Mouse (Mus musculus): ENCODE measurements around the gene Dmpk. TPM values are rescaled to one million over a fixed set of nuclear protein-coding genes. Genes with fewer than 3 reads are reported as not detected.
A peak's percentile ranks its signal among the peaks of the same experiment; 100 is the strongest.
"Not testable (repeated sequence)": the region's sequence is repeated elsewhere in the genome, so short reads cannot be mapped to it uniquely, and the experiment has no call there.

Gene Dmpk
- total and polyA plus RNA-seq, 2 experiments from 2014 or later = 5.1 to 32.1 TPM

GRCm38 (mm10) chr7:19071024-19071423 lies 12.6 kb upstream of the Dmpk start:
- not testable (repeated sequence) for H3K27me3 ChIP-seq (ENCODE audit: insufficient read depth, low read length); H3K9ac ChIP-seq (replicated peaks; ENCODE audit: low read length, poor library complexity, severe bottlenecking); H3K4me1 ChIP-seq (ENCODE audit: insufficient read depth, low read length); H3K36me3 ChIP-seq (ENCODE audit: insufficient read depth, low read length); H3K4me2 ChIP-seq (ENCODE audit: low read depth, low read length, poor library complexity, severe bottlenecking); H3K4me3 ChIP-seq (ENCODE audit: low read depth, low read length); H3K27ac ChIP-seq (ENCODE audit: low read depth, low read length); H3K9me3 ChIP-seq (ENCODE audit: low read length); ATAC-seq (ENCODE audit: low FRiP score); DNase-seq (ENCODE audit: low spot score)
- 58% methylated on average over 3 of the region's 3 CpGs for WGBS
- peak; percentile 26; the same call in 1 of the 2 replicates for TF ChIP-seq CTCF (IDR thresholded peaks at IDR 0.05)

GRCm38 (mm10) chr7:19073504-19073903 lies 10.1 kb upstream of the Dmpk start:
- WGBS = 81% methylated on average over 9 of the region's 9 CpGs
- Histone ChIP-seq H3K27ac (ENCODE audit: low read depth, low read length) (no peak overlapping the region), H3K9ac (replicated peaks; ENCODE audit: low read length, poor library complexity, severe bottlenecking) (no peak overlapping the region), H3K4me2 (ENCODE audit: low read depth, low read length, poor library complexity, severe bottlenecking) (no peak overlapping the region), H3K4me3 (ENCODE audit: low read depth, low read length) (no peak overlapping the region), H3K27me3 (ENCODE audit: insufficient read depth, low read length) (no peaks in the 10 kb centered on the region), H3K36me3 (ENCODE audit: insufficient read depth, low read length) (peaks cover 3% of the 10 kb centered on the region; the same call in 1 of the 2 replicates), H3K9me3 (ENCODE audit: low read length) (no peaks in the 10 kb centered on the region), H3K4me1 (ENCODE audit: insufficient read depth, low read length) (peaks cover 5% of the 10 kb centered on the region; the same call in 1 of the 2 replicates)
- no peak for DNase-seq (ENCODE audit: low spot score)
- TF ChIP-seq CTCF (IDR thresholded peaks at IDR 0.05) = peak; percentile 61
- no peak for ATAC-seq (ENCODE audit: low FRiP score)

GRCm38 (mm10) chr7:19074494-19074893 lies 9.2 kb upstream of the Dmpk start:
- Histone ChIP-seq H3K9ac (replicated peaks; ENCODE audit: low read length, poor library complexity, severe bottlenecking) (no peak overlapping the region), H3K9me3 (ENCODE audit: low read length) (no peaks in the 10 kb centered on the region), H3K36me3 (ENCODE audit: insufficient read depth, low read length) (peaks cover 7% of the 10 kb centered on the region), H3K27me3 (ENCODE audit: insufficient read depth, low read length) (no peaks in the 10 kb centered on the region), H3K27ac (ENCODE audit: low read depth, low read length) (no peak overlapping the region), H3K4me2 (ENCODE audit: low read depth, low read length, poor library complexity, severe bottlenecking) (no peak overlapping the region), H3K4me1 (ENCODE audit: insufficient read depth, low read length) (peaks cover 5% of the 10 kb centered on the region; the same call in 1 of the 2 replicates), H3K4me3 (ENCODE audit: low read depth, low read length) (no peak overlapping the region)
- DNase-seq (ENCODE audit: low spot score) (no peak), ATAC-seq (ENCODE audit: low FRiP score) (no peak)
- 95% methylated on average over 6 of the region's 6 CpGs for WGBS
- peak; percentile 30; the same call in 1 of the 2 replicates for TF ChIP-seq CTCF (IDR thresholded peaks at IDR 0.05)

GRCm38 (mm10) chr7:19075231-19075630 lies 8.4 kb upstream of the Dmpk start:
- peak overlapping the region; percentile 21; the same call in 1 of the 2 replicates for H3K27ac ChIP-seq (ENCODE audit: low read depth, low read length)
- no peak for TF ChIP-seq CTCF (IDR thresholded peaks at IDR 0.05)
- 60% methylated on average over 5 of the region's 5 CpGs for WGBS
- no peaks in the 10 kb centered on the region for H3K27me3 ChIP-seq (ENCODE audit: insufficient read depth, low read length)
- ATAC-seq (ENCODE audit: low FRiP score) = no peak
- DNase-seq (ENCODE audit: low spot score) = no peak
- peak overlapping the region; percentile 78 for H3K4me2 ChIP-seq (ENCODE audit: low read depth, low read length, poor library complexity, severe bottlenecking)
- peaks cover 14% of the 10 kb centered on the region for H3K36me3 ChIP-seq (ENCODE audit: insufficient read depth, low read length)
- H3K9me3 ChIP-seq (ENCODE audit: low read length) = no peaks in the 10 kb centered on the region
- H3K4me1 ChIP-seq (ENCODE audit: insufficient read depth, low read length) = peaks cover 5% of the 10 kb centered on the region; the same call in 1 of the 2 replicates
- H3K9ac ChIP-seq (replicated peaks; ENCODE audit: low read length, poor library complexity, severe bottlenecking) = peak overlapping the region; percentile 5; the same call in 1 of the 2 replicates
- peak overlapping the region; percentile 99; the same call in 1 of the 2 replicates for H3K4me3 ChIP-seq (ENCODE audit: low read depth, low read length)

GRCm38 (mm10) chr7:19075723-19076585 lies 7.7 kb upstream of the Dmpk start, which contains the start of gene Dmwd:
TSS of gene Dmwd (plus strand) at chr7:19076227.
- peak within 1 kb of the TSS; percentile 83 for H3K27ac ChIP-seq (ENCODE audit: low read depth, low read length)
- 1% methylated on average over 63 of the region's 91 CpGs for WGBS
- H3K4me2 ChIP-seq (ENCODE audit: low read depth, low read length, poor library complexity, severe bottlenecking) = peak within 1 kb of the TSS; percentile 78
- peaks cover 21% of the 10 kb centered on the region for H3K36me3 ChIP-seq (ENCODE audit: insufficient read depth, low read length)
- peak within 1 kb of the TSS; percentile 95 for H3K9ac ChIP-seq (replicated peaks; ENCODE audit: low read length, poor library complexity, severe bottlenecking)
- DNase-seq (ENCODE audit: low spot score) (peak; percentile 99), ATAC-seq (ENCODE audit: low FRiP score) (peak; percentile 98)
- peak within 1 kb of the TSS; percentile 99 for H3K4me3 ChIP-seq (ENCODE audit: low read depth, low read length)
- no peaks in the 10 kb centered on the region for H3K9me3 ChIP-seq (ENCODE audit: low read length)
- no peak for TF ChIP-seq CTCF (IDR thresholded peaks at IDR 0.05)
- no peaks in the 10 kb centered on the region for H3K27me3 ChIP-seq (ENCODE audit: insufficient read depth, low read length)
- peaks cover 5% of the 10 kb centered on the region; the same call in 1 of the 2 replicates for H3K4me1 ChIP-seq (ENCODE audit: insufficient read depth, low read length)

- peak overlapping the region; percentile 78 for H3K4me2 ChIP-seq (ENCODE audit: low read depth, low read length, poor library complexity, severe bottlenecking)
- under 1% methylated on average over 22 of the region's 22 CpGs for WGBS
- H3K9me3 ChIP-seq (ENCODE audit: low read length) = no peaks in the 10 kb centered on the region
- peaks cover 5% of the 10 kb centered on the region; the same call in 1 of the 2 replicates for H3K4me1 ChIP-seq (ENCODE audit: insufficient read depth, low read length)
- DNase-seq (ENCODE audit: low spot score) (no peak), ATAC-seq (ENCODE audit: low FRiP score) (no peak; the same call in 1 of the 2 replicates)
- peak overlapping the region; percentile 95 for H3K9ac ChIP-seq (replicated peaks; ENCODE audit: low read length, poor library complexity, severe bottlenecking)
- no peaks in the 10 kb centered on the region for H3K27me3 ChIP-seq (ENCODE audit: insufficient read depth, low read length)
- peaks cover 27% of the 10 kb centered on the region for H3K36me3 ChIP-seq (ENCODE audit: insufficient read depth, low read length)
- peak overlapping the region; percentile 83 for H3K27ac ChIP-seq (ENCODE audit: low read depth, low read length)
- peak overlapping the region; percentile 99 for H3K4me3 ChIP-seq (ENCODE audit: low read depth, low read length)
- no peak for TF ChIP-seq CTCF (IDR thresholded peaks at IDR 0.05)
Measured at GRCm38 (mm10) chr7:19076586-19076991, 7.1 kb upstream of the Dmpk start.

Data from midbrain, postnatal 0 days (tissue).